Mouse (Mus musculus) cerebellum, adult 9-11 months (tissue): Measurements from ENCODE around the gene Pde4c.

Source experiments
- DNase-seq: peaks from one replicate; pipeline ENCODE4 v3.0.0; 2022

Pde4c gene

GRCm38 (mm10) chr8:70768956-70769355 lies 45.4 kb downstream of the Pde4c start:
- no peak for DNase-seq

- DNase-seq = peak; percentile 93
Measured at GRCm38 (mm10) chr8:70769359-70769758, 45.8 kb downstream of the Pde4c start.

- DNase-seq = no peak
Measured at GRCm38 (mm10) chr8:70769858-70770257, 46.3 kb downstream of the Pde4c start.

GRCm38 (mm10) chr8:70770748-70771147 lies 47.2 kb downstream of the Pde4c start:
- DNase-seq = peak; percentile 50

GRCm38 (mm10) chr8:70771217-70771616 lies 47.7 kb downstream of the Pde4c start:
- peak; percentile 57 for DNase-seq

- peak; percentile 60 for DNase-seq
Measured at GRCm38 (mm10) chr8:70772075-70772474, 48.6 kb downstream of the Pde4c start.

- DNase-seq = no peak
Measured at GRCm38 (mm10) chr8:70772890-70773289, 49.4 kb downstream of the Pde4c start.

GRCm38 (mm10) chr8:70773410-70773809 lies 49.9 kb downstream of the Pde4c start:
- DNase-seq = peak; percentile 87

GRCm38 (mm10) chr8:70773833-70774232 lies 50.3 kb downstream of the Pde4c start:
- peak; percentile 88 for DNase-seq

GRCm38 (mm10) chr8:70774740-70775139 lies 51.2 kb downstream of the Pde4c start:
- peak; percentile 77 for DNase-seq

- DNase-seq = no peak
Measured at GRCm38 (mm10) chr8:70775227-70775626, 51.7 kb downstream of the Pde4c start.

GRCm38 (mm10) chr8:70775851-70776495 lies 52.5 kb downstream of the Pde4c start:
- peak; percentile 81 for DNase-seq

- peak; percentile 98 for DNase-seq
Measured at GRCm38 (mm10) chr8:70776496-70777444, 53.2 kb downstream of the Pde4c start, which contains the start of gene Pik3r2. Pik3r2 (minus strand) TSS chr8:70776713.

GRCm38 (mm10) chr8:70780093-70780492 lies 56.6 kb downstream of the Pde4c start:
- no peak for DNase-seq

GRCm38 (mm10) chr8:70786291-70787050 lies 63.0 kb downstream of the Pde4c start:
- peak; percentile 66 for DNase-seq

GRCm38 (mm10) chr8:70787051-70787445 lies 63.5 kb downstream of the Pde4c start:
- peak; percentile 61 for DNase-seq

- peak; percentile 96 for DNase-seq
Measured at GRCm38 (mm10) chr8:70787941-70788667, 64.6 kb downstream of the Pde4c start.

- peak; percentile 61 for DNase-seq
Measured at GRCm38 (mm10) chr8:70789046-70789445, 65.5 kb downstream of the Pde4c start.

GRCm38 (mm10) chr8:70790846-70791245 lies 67.3 kb downstream of the Pde4c start:
- DNase-seq = peak; percentile 60

- no peak for DNase-seq
Measured at GRCm38 (mm10) chr8:70791294-70791701, 67.8 kb downstream of the Pde4c start.

GRCm38 (mm10) chr8:70791975-70792691 lies 68.6 kb downstream of the Pde4c start:
- peak; percentile 91 for DNase-seq

- DNase-seq = peak; percentile 86
Measured at GRCm38 (mm10) chr8:70792700-70793099, 69.2 kb downstream of the Pde4c start.
